Mouse (Mus musculus) heart, adult 2 months (tissue): ENCODE data around the gene Dennd6a.

Source experiments
- CTCF ChIP-seq: fragments of 200-600 bp; IDR thresholded peaks from 2 replicates; pipeline ENCODE4 v1.8.1; 2022; ENCODE audit warnings: antibody characterized with exemption, mild to moderate bottlenecking, moderate library complexity
- EP300 ChIP-seq: fragments of 200-500 bp; IDR thresholded peaks from 2 replicates; pipeline ENCODE4 v1.6.1; 2011; ENCODE audit warnings: low read depth, low read length, control low read depth; ENCODE audit not compliant: insufficient read depth
- POLR2A ChIP-seq: fragments of 200-500 bp; IDR thresholded peaks from 2 replicates; pipeline ENCODE4 v1.6.1; 2011; ENCODE audit warnings: mild to moderate bottlenecking, low read depth, low read length, control low read depth; ENCODE audit not compliant: insufficient read depth

GRCm38 (mm10) chr14:26587116-26587515 is 13.5 kb downstream of the Dennd6a start:
- TF ChIP-seq POLR2A (no peak), EP300 (no peak), CTCF (no peak)
